Mouse (Mus musculus): ENCODE measurements around the gene Atg4c.

Atg4c gene

GRCm38 (mm10) chr4:99193810-99194582 is at the start of gene Atg4c:
Gene Atg4c, plus strand, starts transcription at chr4:99193934.
- peak; percentile 88 to 91 for DNase-seq

GRCm38 (mm10) chr4:99151434-99151833 is 42.3 kb upstream of the Atg4c start:
- DNase-seq, result no peak

- no peak for DNase-seq
Measured at GRCm38 (mm10) chr4:99151885-99152558, 41.7 kb upstream of the Atg4c start.

GRCm38 (mm10) chr4:99156641-99157307 is 37.0 kb upstream of the Atg4c start:
- DNase-seq, result no peak

GRCm38 (mm10) chr4:99158495-99158894 is 35.2 kb upstream of the Atg4c start:
- no peak for DNase-seq

GRCm38 (mm10) chr4:99160414-99160813 is 33.3 kb upstream of the Atg4c start:
- DNase-seq, result no peak

GRCm38 (mm10) chr4:99160899-99161298 is 32.8 kb upstream of the Atg4c start:
- no peak for DNase-seq

GRCm38 (mm10) chr4:99161457-99161971 is 32.2 kb upstream of the Atg4c start:
- no peak for DNase-seq

- no peak for DNase-seq
Measured at GRCm38 (mm10) chr4:99163001-99163400, 30.7 kb upstream of the Atg4c start.

- peak; percentile 35 to 41 for DNase-seq
Measured at GRCm38 (mm10) chr4:99163547-99163946, 30.2 kb upstream of the Atg4c start.

- no peak for DNase-seq
Measured at GRCm38 (mm10) chr4:99168869-99169268, 24.9 kb upstream of the Atg4c start.

GRCm38 (mm10) chr4:99174265-99174664 is 19.5 kb upstream of the Atg4c start:
- DNase-seq, result no peak

GRCm38 (mm10) chr4:99176841-99177240 is 16.9 kb upstream of the Atg4c start:
- no peak for DNase-seq

GRCm38 (mm10) chr4:99177255-99177654 is 16.5 kb upstream of the Atg4c start:
- DNase-seq, result no peak

- no peak for DNase-seq
Measured at GRCm38 (mm10) chr4:99178851-99179250, 14.9 kb upstream of the Atg4c start.

GRCm38 (mm10) chr4:99179446-99180120 is 14.2 kb upstream of the Atg4c start:
- no peak for DNase-seq

- peak in 1 of 2 experiments; percentile 43 for DNase-seq
Measured at GRCm38 (mm10) chr4:99180921-99181320, 12.8 kb upstream of the Atg4c start.

- DNase-seq, result no peak
Measured at GRCm38 (mm10) chr4:99181739-99182419, 11.9 kb upstream of the Atg4c start.

- no peak for DNase-seq
Measured at GRCm38 (mm10) chr4:99182660-99183431, 10.9 kb upstream of the Atg4c start.

GRCm38 (mm10) chr4:99184678-99185077 is 9.1 kb upstream of the Atg4c start:
- no peak for DNase-seq

- no peak for DNase-seq
Measured at GRCm38 (mm10) chr4:99185305-99185704, 8.4 kb upstream of the Atg4c start.

Data from lung, postnatal 4 days (tissue).